Mouse (Mus musculus) lung, postnatal 25 days (tissue): ENCODE data around the gene Coa4.

Experiments
- DNase-seq: peaks from one replicate; pipeline ENCODE4 v3.0.0; 2022; ENCODE audit warnings: low spot score

The Coa4 gene

DNA sequence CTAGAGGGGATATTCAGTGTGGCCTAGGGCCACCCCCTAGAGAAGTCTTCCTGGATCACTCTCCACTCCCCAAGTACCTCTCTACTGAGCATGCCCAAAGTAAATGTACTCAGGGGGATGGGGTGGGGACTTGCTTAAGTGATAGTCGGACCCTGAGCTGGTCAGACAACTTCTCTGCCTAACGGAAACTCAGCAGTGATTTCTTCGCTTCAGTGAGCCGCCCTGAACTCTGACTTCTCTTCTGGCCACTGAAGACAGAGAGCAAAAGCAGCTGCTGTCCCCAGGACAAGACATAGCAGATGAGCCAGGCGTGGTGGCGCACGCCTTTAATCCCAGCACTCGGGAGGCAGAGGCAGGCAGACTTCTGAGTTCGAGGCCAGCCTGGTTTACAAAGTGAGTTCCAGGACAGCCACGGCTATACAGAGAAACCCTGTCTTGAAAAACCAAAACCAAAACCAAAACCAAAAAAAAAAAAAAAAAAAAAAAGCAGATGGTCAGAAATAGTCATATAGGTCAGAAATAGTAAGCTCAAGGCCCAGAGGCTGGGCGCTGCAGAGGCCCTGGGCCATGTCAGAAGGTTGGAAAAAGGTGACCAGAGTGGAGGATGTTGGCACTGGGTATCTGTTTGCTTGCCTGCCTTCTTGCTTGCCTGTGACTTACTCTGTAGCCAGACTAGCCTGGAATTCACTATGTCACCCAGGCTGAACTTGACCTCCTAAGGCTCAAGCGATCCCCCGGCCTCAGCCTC is 32.0 kb upstream of the Coa4 start:
- no peak for DNase-seq

- DNase-seq, result no peak
These were observed 30.4 kb upstream of the Coa4 start for GRCm38 (mm10) chr7:100506494-100506893.

DNA sequence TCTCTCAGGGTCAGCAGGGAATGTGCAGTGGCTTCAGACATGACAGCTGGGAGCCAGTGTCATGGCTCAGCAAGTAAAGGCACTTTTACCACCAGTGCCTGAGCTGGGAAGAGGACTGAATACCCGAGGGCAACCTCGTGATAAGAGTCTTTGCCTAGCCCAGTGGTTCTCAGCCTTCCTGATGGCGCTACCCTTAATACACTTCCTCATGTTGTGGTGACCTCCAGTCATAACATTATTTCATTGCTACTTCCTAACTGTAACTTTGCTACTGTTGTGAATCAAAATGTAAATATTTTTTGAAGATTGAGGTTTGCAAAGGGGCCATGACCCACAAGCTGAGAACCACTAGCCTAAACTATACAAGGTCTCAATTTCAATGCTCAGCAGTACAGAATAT is 28.2 kb upstream of the Coa4 start:
- no peak for DNase-seq

DNA sequence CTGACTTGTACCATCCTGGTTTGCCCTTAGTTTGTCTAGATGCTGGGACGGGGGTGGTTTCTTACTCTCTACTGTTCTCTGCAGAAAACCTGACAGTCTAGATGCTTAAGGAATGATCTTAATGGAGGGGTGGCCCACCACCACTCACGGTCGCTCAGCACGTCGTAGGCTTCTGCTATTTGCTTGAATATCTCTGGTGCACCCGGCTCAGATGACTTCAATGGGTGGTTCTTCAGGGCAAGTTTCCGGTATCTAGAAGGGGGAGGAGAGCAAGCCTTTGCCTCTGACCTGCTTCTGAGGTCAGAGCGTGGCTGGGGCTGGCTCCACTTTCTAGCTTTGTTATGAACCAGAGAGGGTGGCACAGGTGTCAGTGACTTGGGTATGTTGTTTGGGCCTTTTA is 25.3 kb upstream of the Coa4 start:
- no peak for DNase-seq

- DNase-seq, result no peak
These were observed 22.3 kb upstream of the Coa4 start, which contains the start of gene Dnajb13 for GRCm38 (mm10) chr7:100514573-100514972. Gene Dnajb13, minus strand, starts transcription at chr7:100514960.

- DNase-seq, result no peak
These were observed 16.7 kb upstream of the Coa4 start for GRCm38 (mm10) chr7:100520204-100520603.

DNA sequence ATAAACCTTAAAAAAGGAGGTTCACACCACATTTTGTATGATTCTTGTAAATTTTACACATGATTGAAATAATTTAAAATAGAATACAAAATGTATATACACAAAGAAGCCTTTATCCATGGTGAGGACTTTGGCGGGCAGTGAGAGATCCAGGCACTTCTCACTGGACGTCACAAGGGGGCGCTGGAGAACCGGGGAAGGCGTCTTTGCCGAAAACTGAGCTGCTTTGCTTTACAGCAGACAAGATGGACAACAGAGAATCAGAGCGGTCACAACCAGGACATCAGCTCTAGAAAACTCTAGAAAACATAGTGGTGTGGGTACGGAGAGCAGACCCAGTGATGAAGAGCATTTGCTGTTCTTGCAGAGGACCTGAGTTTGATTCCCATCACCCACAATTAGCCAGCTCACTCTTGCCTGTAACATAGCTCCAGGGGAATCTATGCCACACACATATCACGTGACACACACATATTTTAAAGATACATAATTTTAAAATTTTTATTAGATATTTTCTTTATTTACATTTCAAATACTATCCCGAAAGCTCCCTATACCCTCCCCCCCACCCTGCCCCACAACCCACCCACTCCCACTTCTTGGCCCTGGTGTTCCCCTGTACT is 16.1 kb upstream of the Coa4 start:
- DNase-seq, result peak; percentile 80

GRCm38 (mm10) chr7:100522222-100522621 is 14.6 kb upstream of the Coa4 start:
- no peak for DNase-seq

GRCm38 (mm10) chr7:100524669-100525068 is 12.2 kb upstream of the Coa4 start:
- DNase-seq, result no peak

DNA sequence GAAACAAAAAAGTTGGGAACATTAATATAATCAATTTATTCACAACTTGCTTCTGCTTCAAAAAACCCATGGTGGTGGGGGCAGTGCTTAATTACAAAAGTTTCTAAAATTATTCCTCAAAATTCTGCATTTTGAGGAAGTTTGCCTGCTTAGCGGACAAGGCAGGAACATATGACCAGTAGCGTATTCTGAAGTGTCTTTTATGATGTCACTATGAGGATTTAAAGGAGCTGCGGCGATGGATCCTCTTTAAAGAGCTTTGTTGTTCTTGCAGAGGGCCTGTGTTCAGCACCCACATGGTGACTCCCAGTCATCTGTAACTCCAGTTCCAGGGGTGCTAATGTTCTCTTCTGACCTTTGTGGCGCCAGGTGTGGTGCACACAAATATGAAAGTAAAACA is 6.1 kb upstream of the Coa4 start:
- DNase-seq, result no peak

DNA sequence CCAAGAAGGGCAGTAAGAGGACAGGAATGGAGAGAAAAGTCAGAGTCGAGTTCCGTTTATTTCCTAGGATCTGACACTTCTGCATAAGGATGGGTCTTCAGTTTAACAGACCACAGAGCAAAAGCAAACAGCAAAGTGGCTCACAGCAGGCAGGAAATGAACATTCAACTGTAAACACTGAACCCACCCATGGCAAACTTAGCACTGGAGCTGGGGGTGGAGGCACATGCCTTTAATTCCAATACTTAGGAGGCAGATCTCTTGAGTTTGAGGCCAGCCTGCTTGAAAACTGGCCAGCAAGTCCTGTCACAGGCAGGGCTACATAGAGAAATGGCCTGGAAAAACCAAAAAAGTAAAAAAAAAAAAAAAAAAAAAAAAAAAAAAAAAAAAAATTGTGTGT is 3.4 kb upstream of the Coa4 start:
- peak; percentile 50 for DNase-seq

GRCm38 (mm10) chr7:100534216-100534615 is 2.7 kb upstream of the Coa4 start:
- DNase-seq, result no peak

DNA sequence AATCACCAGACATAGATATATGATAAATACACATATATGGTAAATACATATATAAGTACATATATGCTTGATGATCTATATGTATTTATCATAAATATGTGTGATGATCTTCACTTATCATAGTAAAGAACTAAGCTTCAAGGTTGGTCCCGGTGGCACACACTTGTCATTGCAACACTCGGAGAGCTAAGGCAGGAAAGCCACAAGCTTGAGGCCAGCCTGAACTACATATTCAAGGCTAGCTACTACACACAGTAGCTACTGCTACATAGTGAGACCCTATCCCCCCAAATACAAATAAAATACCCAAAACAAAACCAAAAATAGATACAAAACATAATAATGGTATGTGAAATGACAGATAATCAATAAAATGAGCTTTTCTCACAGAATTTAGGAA is 1.0 kb upstream of the Coa4 start:
- no peak for DNase-seq

DNA sequence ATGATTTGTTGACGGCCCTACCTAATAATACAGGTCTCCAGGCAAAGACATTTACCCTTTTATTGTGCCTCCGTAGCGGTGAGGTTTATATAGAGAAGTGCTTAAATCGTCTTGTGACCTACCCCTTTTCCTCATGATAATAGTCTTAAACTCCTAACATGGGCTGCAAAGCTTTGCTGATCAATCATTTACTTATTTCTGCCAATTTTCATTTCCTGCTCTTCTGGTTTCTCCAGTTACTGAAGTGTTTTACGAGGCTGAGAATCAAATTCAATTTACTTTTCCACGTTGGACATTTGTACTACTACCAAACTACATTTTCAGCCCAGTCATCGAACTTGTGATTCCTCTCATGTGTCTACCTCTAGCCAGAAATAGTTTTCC is 640 bp downstream of the Coa4 start:
- no peak for DNase-seq

- DNase-seq, result peak; percentile 43
These were observed 2.6 kb downstream of the Coa4 start for GRCm38 (mm10) chr7:100539516-100539915.

GRCm38 (mm10) chr7:100544437-100544836 is 7.6 kb downstream of the Coa4 start:
- no peak for DNase-seq

GRCm38 (mm10) chr7:100547631-100548030 is 10.8 kb downstream of the Coa4 start:
- no peak for DNase-seq

- DNase-seq, result no peak
These were observed 12.9 kb downstream of the Coa4 start for GRCm38 (mm10) chr7:100549796-100550195.

- no peak for DNase-seq
These were observed 13.6 kb downstream of the Coa4 start for GRCm38 (mm10) chr7:100550338-100551007.

DNA sequence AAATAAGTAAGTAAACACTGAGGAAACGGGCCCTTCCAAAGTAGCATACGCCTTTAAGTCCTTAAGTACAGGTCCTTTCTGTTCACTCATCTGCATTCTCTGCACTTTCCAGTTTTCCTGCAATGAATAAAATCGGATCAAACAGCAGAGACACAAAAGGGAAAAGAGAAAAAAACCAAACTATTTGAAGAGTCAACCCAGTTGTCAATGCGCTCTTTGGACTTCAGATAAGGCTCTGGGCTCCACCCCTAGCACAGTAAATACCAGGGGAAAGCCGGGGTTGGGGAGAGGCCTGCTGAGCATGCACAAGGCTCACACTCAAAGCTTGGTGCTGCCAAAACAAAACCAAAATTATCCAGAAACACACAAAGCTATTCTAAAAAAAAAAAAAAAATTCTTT is 18.1 kb downstream of the Coa4 start:
- DNase-seq, result no peak

GRCm38 (mm10) chr7:100555431-100555951 is 18.6 kb downstream of the Coa4 start:
- DNase-seq, result no peak

DNA sequence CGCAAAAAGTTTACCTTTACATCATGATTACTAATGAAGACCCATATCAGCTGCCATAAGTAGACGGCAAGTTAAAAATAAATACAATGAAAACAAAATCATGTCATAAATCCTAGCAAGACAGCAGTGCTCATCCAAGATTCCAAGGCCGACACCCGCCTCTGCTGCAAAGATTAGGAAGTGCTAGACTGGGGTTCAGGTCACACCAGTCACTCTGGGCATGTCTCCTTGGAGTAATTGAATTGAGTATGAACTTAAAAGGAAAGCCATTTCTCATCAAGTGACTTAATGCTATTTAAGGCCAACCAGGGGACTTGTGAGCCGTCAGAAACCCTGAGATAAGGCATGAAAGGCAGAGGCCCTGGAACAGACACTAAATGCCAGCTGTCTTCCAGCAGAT is 20.4 kb downstream of the Coa4 start:
- DNase-seq, result no peak

GRCm38 (mm10) chr7:100559331-100559730 is 22.5 kb downstream of the Coa4 start:
- no peak for DNase-seq
